Mouse (Mus musculus) cerebellum, adult 8-10 months (tissue): ENCODE measurements around the gene Sarm1.
"Not testable (repeated sequence)": the region's sequence is repeated elsewhere in the genome, so short reads cannot be mapped to it uniquely, and the experiment has no call there.

Experiments
- DNase-seq: peaks from one replicate; pipeline ENCODE4 v3.0.0; 2022

Gene Sarm1

GRCm38 (mm10) chr11:78497544-78498522 is at the start of gene Sarm1:
Sarm1 (minus strand) TSS chr11:78497754.
- DNase-seq: peak; percentile 98

DNA sequence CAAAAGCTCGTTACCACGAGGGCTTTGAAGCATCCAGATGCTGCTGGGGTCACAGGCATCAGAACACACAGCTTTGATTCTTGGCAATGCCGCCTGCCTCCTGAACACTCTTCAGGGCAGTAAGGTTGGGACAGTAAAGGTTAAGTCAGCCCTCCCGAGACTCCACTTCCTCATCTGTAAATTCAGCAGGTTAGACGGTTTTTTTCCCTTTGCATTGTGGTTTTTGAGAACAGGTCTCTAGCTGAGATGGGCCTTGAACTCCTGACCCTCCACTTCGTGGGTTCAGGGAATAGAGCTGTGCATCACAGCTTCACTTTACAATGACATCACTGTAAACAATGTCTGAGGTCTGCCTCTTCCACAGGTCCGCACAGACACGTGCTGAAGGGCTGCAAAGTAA is 47.6 kb upstream of the Sarm1 start:
- DNase-seq: no peak

DNA sequence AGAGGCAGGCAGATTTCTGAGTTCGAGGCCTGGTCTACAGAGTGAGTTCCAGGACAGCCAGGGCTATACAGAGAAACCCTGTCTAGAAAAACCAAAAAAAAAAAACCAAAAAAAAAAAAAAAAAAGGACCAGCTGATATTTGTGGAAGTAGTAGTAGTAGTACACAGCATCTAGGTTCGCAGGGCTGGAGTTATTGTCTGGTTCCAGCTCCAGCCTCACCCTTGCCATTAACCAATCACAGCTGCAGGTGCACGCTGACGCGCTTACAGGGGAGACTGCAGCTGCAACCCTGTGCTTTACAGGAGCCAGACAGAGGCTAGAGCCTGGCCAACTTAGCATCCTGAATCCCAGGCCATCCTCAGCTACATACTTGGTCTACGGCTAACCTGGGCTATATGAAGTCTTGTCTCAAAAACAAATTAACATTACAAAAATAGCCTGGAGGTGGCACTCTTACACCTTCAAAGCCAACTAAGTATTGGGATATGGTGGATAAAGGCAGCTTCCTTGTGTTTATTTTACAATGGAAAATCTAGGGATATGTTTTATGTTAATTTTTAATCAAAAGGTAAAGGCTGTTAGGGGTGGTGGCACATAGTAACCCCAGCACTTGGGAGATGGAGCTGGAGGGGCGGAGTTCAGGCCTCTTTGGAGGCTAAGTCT is 47.0 kb upstream of the Sarm1 start:
- no peak for DNase-seq

GRCm38 (mm10) chr11:78540358-78540757 is 42.8 kb upstream of the Sarm1 start:
- no peak for DNase-seq

- DNase-seq: no peak
Measured at GRCm38 (mm10) chr11:78536690-78537084, 39.1 kb upstream of the Sarm1 start.

DNA sequence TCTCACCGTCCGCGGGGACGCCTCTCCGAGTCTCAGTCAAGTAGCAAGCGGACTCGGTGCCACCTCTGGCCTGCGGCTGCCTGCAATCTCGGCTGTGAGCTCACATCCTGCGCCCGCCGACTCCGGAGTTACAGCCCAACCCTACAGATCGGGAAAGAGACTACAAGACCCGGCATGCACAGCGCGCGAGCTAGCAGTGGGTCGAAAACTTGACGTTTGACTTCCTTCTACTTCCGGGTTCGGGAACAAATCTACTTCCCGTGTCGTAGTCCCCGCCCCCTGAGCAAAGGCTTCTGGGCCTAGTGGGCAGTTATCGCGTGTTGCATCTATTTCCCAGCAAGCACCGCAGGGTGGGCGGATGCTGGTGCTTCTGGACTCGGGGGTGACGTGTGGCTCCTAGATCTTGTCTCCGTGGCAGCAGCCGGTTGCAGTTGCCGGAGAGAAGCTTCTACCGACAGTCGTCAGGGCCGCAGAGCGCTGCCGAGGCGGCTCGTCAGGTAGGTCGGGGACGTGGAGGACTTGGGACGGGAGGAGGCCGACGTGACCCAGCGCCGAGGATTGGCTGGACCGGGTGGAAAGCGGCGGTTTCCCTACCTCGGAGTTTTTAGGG is 38.6 kb upstream of the Sarm1 start, which contains the start of the genes Tnfaip1 and Ift20:
Tnfaip1 (minus strand) TSS at position 253 of the 610 bp plus-strand sequence.
Ift20 (plus strand) TSS at position 282 of the 610 bp plus-strand sequence.
- peak; percentile 96 for DNase-seq

GRCm38 (mm10) chr11:78535376-78536079 is 38.0 kb upstream of the Sarm1 start:
- no peak for DNase-seq

GRCm38 (mm10) chr11:78534516-78534915 is 37.0 kb upstream of the Sarm1 start:
- DNase-seq: no peak

- DNase-seq: not testable (repeated sequence)
Measured at GRCm38 (mm10) chr11:78531515-78531914, 34.0 kb upstream of the Sarm1 start.

- DNase-seq: no peak
Measured at GRCm38 (mm10) chr11:78531046-78531445, 33.5 kb upstream of the Sarm1 start.

GRCm38 (mm10) chr11:78530001-78530400 is 32.4 kb upstream of the Sarm1 start:
- no peak for DNase-seq

GRCm38 (mm10) chr11:78528714-78529113 is 31.2 kb upstream of the Sarm1 start:
- no peak for DNase-seq

- no peak for DNase-seq
Measured at GRCm38 (mm10) chr11:78524838-78525237, 27.3 kb upstream of the Sarm1 start.

- no peak for DNase-seq
Measured at GRCm38 (mm10) chr11:78523241-78523955, 25.8 kb upstream of the Sarm1 start.

- DNase-seq: no peak
Measured at GRCm38 (mm10) chr11:78522481-78522997, 25.0 kb upstream of the Sarm1 start.

GRCm38 (mm10) chr11:78521880-78522279 is 24.3 kb upstream of the Sarm1 start:
- DNase-seq: no peak

GRCm38 (mm10) chr11:78518931-78519330 is 21.4 kb upstream of the Sarm1 start:
- no peak for DNase-seq

GRCm38 (mm10) chr11:78515549-78516325 is 18.2 kb upstream of the Sarm1 start:
- no peak for DNase-seq

GRCm38 (mm10) chr11:78513106-78513790 is 15.7 kb upstream of the Sarm1 start:
- DNase-seq: no peak
